Mouse (Mus musculus): ENCODE data around the gene Map4k5. TPM values are rescaled to one million over a fixed set of nuclear protein-coding genes. Genes with fewer than 3 reads are reported as not detected.

Gene Map4k5
- polyA plus RNA-seq, 1 experiment from 2014 or later = 28.7 TPM

DNA sequence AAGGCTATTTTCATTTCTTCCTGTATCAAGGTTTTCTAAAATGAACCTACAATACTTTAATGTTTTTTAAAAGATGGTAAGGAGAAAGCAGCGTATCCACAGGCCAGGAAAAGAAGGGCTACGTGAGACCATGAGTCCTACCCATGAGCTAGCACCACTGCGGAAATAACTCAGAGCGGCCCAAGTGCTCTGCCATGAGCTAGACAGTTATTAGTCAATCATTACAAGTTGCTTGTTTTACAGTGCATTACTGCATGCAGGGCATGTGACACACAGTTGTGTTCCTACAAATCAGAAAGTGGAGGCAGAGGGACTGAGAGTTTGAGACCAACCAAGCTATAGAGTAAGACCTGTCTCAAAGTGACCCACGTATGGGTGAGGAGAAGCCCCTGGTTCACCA lies 8.9 kb downstream of the Map4k5 start:
- Histone ChIP-seq H3K4me1 (peaks cover 18% of the 10 kb centered on the region), H3K9ac (no peak overlapping the region), H3K27me3 (replicated peaks) (no peaks in the 10 kb centered on the region), H3K36me3 (no peaks in the 10 kb centered on the region), H3K4me2 (no peak overlapping the region), H3K9me3 (no peaks in the 10 kb centered on the region), H3K4me3 (replicated peaks) (no peak overlapping the region), H3K27ac (no peak overlapping the region)
- WGBS = 87% methylated on average over 5 of the region's 5 CpGs
- ATAC-seq (ENCODE audit: insufficient read depth, low FRiP score, low read depth) = no peak

DNA sequence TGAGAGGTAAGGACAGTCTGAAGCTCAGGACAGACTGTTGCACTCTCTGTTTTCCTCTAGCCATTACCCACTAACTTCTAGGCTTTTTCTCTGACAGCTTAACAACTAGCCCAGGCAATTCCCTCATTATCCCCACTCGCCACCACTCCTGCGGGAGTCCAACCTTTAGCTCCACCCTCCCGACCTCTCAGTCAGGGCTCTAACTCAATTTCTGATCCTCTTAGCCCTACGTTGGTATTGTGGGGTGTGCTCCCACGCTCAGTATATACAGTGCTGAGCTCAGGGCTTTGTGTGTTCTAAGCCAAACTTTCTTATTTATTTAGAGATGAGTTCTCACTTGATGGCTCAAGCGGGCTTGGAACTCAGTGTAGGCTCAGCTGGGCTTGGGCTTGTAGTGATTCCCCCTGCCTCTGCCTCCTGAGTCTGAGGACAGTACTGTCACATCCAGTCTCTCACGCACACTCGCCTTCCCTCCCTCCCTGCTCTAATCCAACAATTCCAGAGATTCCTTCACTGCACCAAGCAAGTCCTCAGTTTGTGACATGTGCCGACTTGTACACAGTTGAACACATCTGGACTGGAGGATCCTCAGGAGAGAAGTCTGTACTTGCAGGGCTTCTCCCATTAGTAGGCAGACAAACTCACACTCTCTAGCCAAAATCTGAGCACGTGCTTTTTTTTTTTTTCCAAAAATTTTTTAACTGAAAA lies 11.6 kb downstream of the Map4k5 start:
- Histone ChIP-seq H3K4me1 (peaks cover 15% of the 10 kb centered on the region; the same call in 1 of the 2 replicates), H3K9ac (no peak overlapping the region), H3K36me3 (no peaks in the 10 kb centered on the region), H3K4me2 (no peak overlapping the region), H3K27me3 (replicated peaks) (no peaks in the 10 kb centered on the region), H3K9me3 (no peaks in the 10 kb centered on the region), H3K4me3 (replicated peaks) (no peak overlapping the region), H3K27ac (no peak overlapping the region)
- no peak for ATAC-seq (ENCODE audit: insufficient read depth, low FRiP score, low read depth)
- WGBS = 54% methylated on average over 10 of the region's 10 CpGs

DNA sequence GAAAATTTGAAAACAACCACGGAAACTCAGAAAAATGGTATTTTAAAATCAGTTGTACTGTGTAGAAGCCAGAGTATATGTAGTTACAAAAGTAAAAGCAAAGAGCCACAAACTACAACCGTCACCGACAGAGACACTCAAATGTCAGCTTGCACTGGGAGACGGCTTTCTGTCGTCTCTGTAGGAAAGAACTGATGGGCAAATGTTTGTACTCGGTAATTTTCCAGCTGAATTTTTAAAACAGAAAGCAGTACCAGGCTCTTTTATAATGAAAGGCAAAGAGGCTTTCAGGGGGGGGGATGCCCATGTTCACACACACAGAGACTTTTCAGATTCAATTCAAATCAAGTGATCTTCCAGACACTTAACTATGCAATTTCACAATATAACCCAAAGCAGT lies 13.3 kb downstream of the Map4k5 start:
- Histone ChIP-seq H3K36me3 (no peaks in the 10 kb centered on the region), H3K4me3 (replicated peaks) (no peak overlapping the region), H3K9ac (no peak overlapping the region), H3K4me1 (peaks cover 15% of the 10 kb centered on the region; the same call in 1 of the 2 replicates), H3K9me3 (no peaks in the 10 kb centered on the region), H3K27ac (peak overlapping the region; percentile 53; the same call in 1 of the 2 replicates), H3K27me3 (replicated peaks) (no peaks in the 10 kb centered on the region), H3K4me2 (peak overlapping the region; percentile 29)
- no peak for ATAC-seq (ENCODE audit: insufficient read depth, low FRiP score, low read depth)
- 26% methylated on average over 6 of the region's 6 CpGs for WGBS

DNA sequence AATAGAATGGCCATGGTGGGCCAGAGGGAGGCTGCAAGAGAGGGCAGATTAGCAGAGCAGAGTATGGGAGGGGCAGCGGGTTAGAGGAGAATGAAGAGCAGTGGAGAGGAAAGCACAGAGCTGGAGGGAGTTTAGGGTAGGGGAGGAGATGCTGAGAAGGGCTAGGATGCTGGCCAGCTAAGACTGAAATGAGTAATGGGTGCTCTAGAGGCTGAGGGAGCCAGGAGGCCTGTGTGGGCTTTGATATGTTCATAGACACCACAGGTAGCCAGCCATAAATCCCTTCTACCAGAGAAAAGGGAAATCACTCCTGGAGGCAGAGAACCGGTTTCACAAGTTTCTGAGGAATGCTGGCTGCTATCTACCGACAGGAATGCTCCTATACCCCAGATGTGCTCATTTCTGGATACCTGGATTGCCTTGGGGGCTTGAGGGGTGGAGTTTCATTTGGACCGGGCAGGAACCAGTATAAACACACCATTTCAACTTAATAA lies 13.8 kb downstream of the Map4k5 start:
- 11% methylated on average over 4 of the region's 4 CpGs for WGBS
- ATAC-seq (ENCODE audit: insufficient read depth, low FRiP score, low read depth) = peak; percentile 49
- Histone ChIP-seq H3K36me3 (no peaks in the 10 kb centered on the region), H3K27ac (peak overlapping the region; percentile 53; the same call in 1 of the 2 replicates), H3K9me3 (no peaks in the 10 kb centered on the region), H3K9ac (no peak overlapping the region), H3K4me1 (peaks cover 15% of the 10 kb centered on the region; the same call in 1 of the 2 replicates), H3K4me2 (peak overlapping the region; percentile 29), H3K27me3 (replicated peaks) (no peaks in the 10 kb centered on the region), H3K4me3 (replicated peaks) (no peak overlapping the region)

DNA sequence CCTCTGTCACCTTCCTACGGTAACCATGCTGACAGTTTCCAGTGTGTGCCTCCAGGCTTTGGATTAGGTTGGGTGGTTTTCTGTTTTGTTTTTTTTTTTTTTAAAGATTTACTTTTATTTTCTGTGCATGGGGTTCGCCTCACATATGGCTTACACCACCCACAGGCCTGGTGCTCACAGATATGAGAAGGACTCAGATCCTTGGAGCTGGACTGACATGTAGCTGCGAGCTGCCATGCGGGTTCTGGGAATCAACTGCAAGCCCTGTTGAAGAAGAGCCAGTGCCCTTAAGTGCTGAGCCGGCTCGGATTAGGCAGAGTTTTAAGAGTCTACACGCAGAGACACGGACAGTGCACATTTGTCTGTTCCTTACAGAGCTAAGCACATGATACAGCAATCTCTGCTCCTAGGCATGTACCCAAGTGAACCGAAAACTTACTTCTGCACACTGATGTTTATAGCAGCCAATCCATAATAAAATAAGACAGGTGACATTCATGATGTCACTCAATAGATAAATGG lies 15.1 kb downstream of the Map4k5 start:
- ATAC-seq (ENCODE audit: insufficient read depth, low FRiP score, low read depth) = no peak
- H3K27ac ChIP-seq = no peak overlapping the region
- H3K4me1 ChIP-seq = peaks cover 15% of the 10 kb centered on the region; the same call in 1 of the 2 replicates
- WGBS = 85% methylated on average over 9 of the region's 9 CpGs
- no peaks in the 10 kb centered on the region for H3K9me3 ChIP-seq
- no peak overlapping the region for H3K9ac ChIP-seq
- H3K4me2 ChIP-seq = no peak overlapping the region
- no peak overlapping the region for H3K4me3 ChIP-seq (replicated peaks)
- no peaks in the 10 kb centered on the region for H3K36me3 ChIP-seq
- H3K27me3 ChIP-seq (replicated peaks) = no peaks in the 10 kb centered on the region

DNA sequence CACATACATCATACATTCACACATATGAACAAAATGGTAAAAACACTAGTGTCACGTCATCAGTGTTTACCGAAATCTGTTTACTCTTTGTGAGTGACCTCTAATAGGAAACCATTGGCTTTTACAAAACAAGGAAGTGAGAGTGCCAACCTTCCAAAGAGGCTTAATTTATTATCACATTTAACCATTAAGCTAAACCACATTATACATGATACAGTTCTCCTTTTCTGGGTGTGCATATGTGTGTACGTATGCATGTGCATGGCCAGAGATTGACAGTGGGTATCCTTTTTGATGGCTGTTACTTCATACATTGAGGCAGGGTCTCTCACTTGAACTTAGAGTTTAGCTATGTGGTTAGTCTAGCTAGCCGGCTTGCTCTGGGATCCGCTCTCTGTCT lies 21.4 kb downstream of the Map4k5 start:
- no peak for ATAC-seq (ENCODE audit: insufficient read depth, low FRiP score, low read depth)
- no peak overlapping the region for H3K4me2 ChIP-seq
- H3K9me3 ChIP-seq = no peaks in the 10 kb centered on the region
- H3K27ac ChIP-seq = no peak overlapping the region
- no peaks in the 10 kb centered on the region for H3K27me3 ChIP-seq (replicated peaks)
- WGBS = 90% methylated on average over 5 of the region's 5 CpGs
- H3K4me3 ChIP-seq (replicated peaks) = no peak overlapping the region
- no peaks in the 10 kb centered on the region for H3K4me1 ChIP-seq
- peaks cover 2% of the 10 kb centered on the region; the same call in 1 of the 2 replicates for H3K36me3 ChIP-seq
- H3K9ac ChIP-seq = no peak overlapping the region

DNA sequence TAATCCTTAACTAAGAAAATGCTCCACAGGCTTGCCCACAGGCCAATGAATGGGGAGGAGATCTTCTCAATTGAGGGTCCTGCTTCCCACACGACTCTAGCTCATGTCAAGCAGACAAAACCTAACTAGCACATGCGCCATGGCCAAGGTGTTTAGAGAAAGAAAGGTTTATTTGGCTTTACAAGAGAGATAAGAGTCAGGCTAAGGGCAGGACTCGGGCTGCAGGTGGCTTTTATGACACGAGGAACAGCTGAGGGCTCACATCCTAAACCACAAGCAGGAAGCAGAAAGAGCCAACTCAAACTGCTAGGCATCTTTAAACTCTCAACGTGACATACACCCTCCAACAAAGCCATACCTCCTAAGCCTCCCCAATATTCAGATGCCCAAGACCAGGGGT lies 25.7 kb downstream of the Map4k5 start:
- 66% methylated on average over 5 of the region's 5 CpGs for WGBS
- ATAC-seq (ENCODE audit: insufficient read depth, low FRiP score, low read depth) = no peak

DNA sequence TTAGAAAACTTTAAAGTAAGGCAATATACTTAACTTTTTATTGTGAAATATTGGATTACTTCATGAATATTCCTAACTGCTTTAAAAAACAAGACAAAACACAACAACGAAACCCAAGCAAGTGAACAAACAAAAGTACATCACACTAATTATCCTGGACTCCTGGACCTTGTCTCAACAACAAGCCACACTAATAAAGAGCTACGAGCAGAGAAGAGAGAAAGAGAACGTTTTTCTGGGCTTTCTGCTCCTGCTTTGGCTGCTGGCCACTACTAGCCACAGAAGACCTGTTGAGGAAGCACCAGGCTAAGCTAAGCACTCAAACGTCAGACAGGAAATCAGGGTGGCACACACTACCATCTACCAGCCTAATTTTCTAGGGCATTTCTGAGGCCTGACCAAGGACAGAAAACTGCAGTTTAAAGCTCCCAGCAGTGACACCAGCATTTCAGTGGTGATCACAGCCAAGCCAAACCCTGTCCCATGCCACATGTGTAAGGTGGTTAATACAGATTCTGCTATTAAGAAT lies 28.8 kb downstream of the Map4k5 start:
- Histone ChIP-seq H3K4me2 (no peak overlapping the region), H3K4me3 (replicated peaks) (no peak overlapping the region), H3K36me3 (peaks cover 6% of the 10 kb centered on the region; the same call in 1 of the 2 replicates), H3K9me3 (no peaks in the 10 kb centered on the region), H3K27me3 (replicated peaks) (no peaks in the 10 kb centered on the region), H3K4me1 (no peaks in the 10 kb centered on the region), H3K27ac (no peak overlapping the region), H3K9ac (no peak overlapping the region)
- ATAC-seq (ENCODE audit: insufficient read depth, low FRiP score, low read depth) = no peak
- 61% methylated on average over 4 of the region's 4 CpGs for WGBS

More for the DNA sequence above, 25.7 kb downstream of the Map4k5 start:
- Histone ChIP-seq H3K4me2 (no peak overlapping the region), H3K36me3 (peaks cover 8% of the 10 kb centered on the region; the same call in 1 of the 2 replicates), H3K9me3 (no peaks in the 10 kb centered on the region), H3K4me3 (replicated peaks) (no peak overlapping the region), H3K27ac (no peak overlapping the region), H3K27me3 (replicated peaks) (no peaks in the 10 kb centered on the region), H3K4me1 (no peaks in the 10 kb centered on the region), H3K9ac (no peak overlapping the region)

DNA sequence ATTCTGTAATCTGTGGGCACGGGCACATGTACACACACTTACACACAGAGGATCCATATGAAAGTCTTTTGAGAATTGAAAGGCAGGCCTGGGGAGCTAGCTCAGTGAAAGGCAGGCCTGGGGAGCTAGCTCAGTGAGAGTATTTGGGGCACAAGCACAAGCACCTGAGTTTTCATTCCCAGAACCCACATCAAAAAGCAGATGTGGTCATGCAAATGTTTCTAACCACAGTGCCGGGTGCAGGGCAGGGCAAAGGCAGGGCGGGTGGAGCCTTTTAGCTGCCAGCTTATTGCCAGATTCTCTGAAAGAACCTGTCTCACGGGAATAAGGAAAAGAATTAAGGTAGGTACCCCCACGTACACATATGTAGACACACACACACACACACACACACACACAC lies 29.5 kb downstream of the Map4k5 start:
- 67% methylated on average over 5 of the region's 5 CpGs for WGBS
- Histone ChIP-seq H3K27ac (no peak overlapping the region), H3K4me2 (no peak overlapping the region), H3K9ac (no peak overlapping the region), H3K9me3 (no peaks in the 10 kb centered on the region), H3K4me1 (no peaks in the 10 kb centered on the region), H3K27me3 (replicated peaks) (no peaks in the 10 kb centered on the region), H3K4me3 (replicated peaks) (no peak overlapping the region), H3K36me3 (peaks cover 6% of the 10 kb centered on the region; the same call in 1 of the 2 replicates)
- no peak for ATAC-seq (ENCODE audit: insufficient read depth, low FRiP score, low read depth)

DNA sequence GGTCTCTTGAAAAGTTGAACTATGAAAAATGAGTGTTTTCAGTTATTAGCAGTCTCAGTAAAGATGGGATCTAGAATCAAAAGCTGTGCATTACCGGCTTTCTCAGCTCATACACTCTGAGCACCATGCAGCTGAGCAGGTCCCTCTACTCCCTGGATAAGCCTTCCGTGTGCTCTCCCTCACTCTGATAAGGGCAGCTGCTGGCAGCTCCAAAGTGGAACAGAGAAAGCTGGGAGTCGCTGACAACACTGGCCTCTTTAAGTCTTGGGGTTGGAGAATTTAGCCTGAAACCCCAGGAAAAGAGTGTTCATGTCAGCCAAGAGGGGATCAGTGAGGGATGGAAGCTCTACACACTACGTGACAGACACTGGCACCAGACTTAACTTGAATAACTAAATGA lies 34.2 kb downstream of the Map4k5 start:
- Histone ChIP-seq H3K36me3 (peaks cover 6% of the 10 kb centered on the region; the same call in 1 of the 2 replicates), H3K27ac (no peak overlapping the region), H3K4me2 (no peak overlapping the region), H3K9ac (no peak overlapping the region), H3K4me3 (replicated peaks) (no peak overlapping the region), H3K27me3 (replicated peaks) (no peaks in the 10 kb centered on the region), H3K4me1 (no peaks in the 10 kb centered on the region), H3K9me3 (no peaks in the 10 kb centered on the region)
- 71% methylated on average over 4 of the region's 4 CpGs for WGBS
- peak; percentile 73; the same call in 1 of the 2 replicates for ATAC-seq (ENCODE audit: insufficient read depth, low FRiP score, low read depth)

DNA sequence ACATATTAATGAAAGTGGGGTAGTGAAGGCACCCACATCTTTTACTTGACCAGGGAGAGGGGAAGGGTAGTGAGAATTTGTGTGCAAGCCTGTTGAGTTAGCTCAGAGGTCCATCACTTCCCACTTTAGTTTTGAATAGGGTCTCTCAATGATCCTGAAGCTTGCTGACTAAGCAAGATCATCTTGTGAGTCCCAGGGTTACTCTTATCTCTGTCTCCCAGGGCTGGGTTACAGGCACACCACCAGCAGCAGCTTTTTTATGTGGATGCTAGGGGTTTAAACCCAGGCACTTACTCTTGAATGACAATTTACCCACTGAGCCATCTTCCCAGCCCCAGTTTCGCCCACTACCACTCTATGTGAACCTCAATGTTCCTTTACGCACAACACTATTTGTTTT lies 35.4 kb downstream of the Map4k5 start:
- Histone ChIP-seq H3K4me1 (no peaks in the 10 kb centered on the region), H3K9ac (no peak overlapping the region), H3K36me3 (no peaks in the 10 kb centered on the region), H3K27ac (no peak overlapping the region), H3K9me3 (no peaks in the 10 kb centered on the region), H3K4me3 (replicated peaks) (no peak overlapping the region), H3K27me3 (replicated peaks) (no peaks in the 10 kb centered on the region), H3K4me2 (no peak overlapping the region)
- WGBS = 94% methylated on average over 2 of the region's 2 CpGs
- ATAC-seq (ENCODE audit: insufficient read depth, low FRiP score, low read depth) = no peak

DNA sequence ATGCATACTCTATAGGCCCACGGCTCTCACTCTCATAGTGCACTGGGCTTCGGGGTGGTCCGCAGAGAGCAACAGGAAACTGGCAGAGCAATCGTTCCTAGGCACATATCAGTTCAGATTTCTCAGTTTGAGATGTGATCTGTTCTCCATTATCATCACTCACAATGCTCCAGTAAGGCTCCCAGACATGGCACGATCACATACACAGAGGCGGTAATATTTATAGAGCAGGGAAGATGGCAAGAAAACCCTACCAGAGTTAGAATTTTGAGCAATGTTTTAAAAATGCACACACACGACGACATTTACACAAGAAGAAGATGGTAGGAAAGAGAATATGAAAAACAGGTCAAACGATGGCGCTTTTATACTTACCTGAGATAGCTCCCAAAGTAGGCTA lies 36.6 kb downstream of the Map4k5 start:
- no peak overlapping the region for H3K27ac ChIP-seq
- no peak for ATAC-seq (ENCODE audit: insufficient read depth, low FRiP score, low read depth)
- H3K4me1 ChIP-seq = no peaks in the 10 kb centered on the region
- 90% methylated on average over 10 of the region's 10 CpGs for whole genome bisulfite sequencing
- no peaks in the 10 kb centered on the region for H3K27me3 ChIP-seq (replicated peaks)
- H3K9ac ChIP-seq = no peak overlapping the region
- no peak overlapping the region for H3K4me3 ChIP-seq (replicated peaks)
- H3K9me3 ChIP-seq = no peaks in the 10 kb centered on the region
- H3K36me3 ChIP-seq = 0 out of 2 replicates have a peak, but pooled peaks cover 5% of the 10 kb centered on the region
- no peak overlapping the region for H3K4me2 ChIP-seq
